Mouse (Mus musculus): ENCODE results near the gene Tpcn2. TPM values are rescaled to one million over a fixed set of nuclear protein-coding genes. Genes with fewer than 3 reads are reported as not detected.

Gene Tpcn2
- polyA plus RNA-seq, 1 experiment from 2014 or later = 3.7 TPM

DNA sequence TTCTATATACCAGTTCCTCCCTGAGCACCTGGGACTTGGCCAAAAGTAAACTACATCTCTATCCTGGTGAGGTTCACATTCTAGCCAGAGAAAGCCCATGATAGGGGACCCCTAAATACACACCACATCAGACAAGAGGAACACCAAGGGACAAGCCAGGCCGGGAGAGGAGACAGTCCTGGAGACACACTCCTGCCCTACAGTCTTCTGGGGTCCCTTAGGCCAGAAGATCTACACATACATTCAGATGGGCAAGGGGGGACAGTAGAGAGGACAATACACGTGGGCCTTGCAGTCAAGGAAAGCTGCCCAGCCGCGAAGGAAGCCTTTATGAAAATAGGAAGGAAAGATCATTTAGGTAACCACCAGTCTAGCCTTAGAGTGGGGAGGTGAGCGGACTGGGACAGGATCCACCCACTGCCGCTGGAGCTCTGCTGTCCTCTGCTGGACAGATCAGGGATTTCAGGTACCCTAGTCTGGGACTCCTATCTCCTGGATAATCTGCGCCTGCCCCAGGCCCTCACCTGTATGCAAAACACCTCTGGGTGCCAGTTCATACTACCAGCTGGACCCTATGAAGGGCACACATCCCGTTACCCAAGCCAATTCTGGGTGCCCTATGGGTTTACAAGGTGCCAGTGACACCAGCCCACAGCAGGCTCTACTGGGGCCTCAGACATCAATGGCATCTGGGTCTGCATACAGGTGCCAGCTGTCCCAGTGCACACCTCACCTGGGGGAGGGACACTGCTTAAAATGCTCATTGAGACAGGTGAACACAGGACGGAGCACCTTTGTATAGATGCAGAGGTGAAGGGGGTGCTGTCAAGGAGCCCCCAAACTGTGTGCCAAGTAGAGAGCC, 40.7 kb downstream of the Tpcn2 start:
- H3K9ac ChIP-seq (ENCODE audit: low read depth, low read length) = no peak overlapping the region
- H3K4me3 ChIP-seq (ENCODE audit: low read depth, low read length) = no peak overlapping the region
- no peak overlapping the region for H3K27ac ChIP-seq (ENCODE audit: low read depth, low read length)
- no peaks in the 10 kb centered on the region for H3K27me3 ChIP-seq (ENCODE audit: control insufficient read depth, insufficient read depth, low read length)
- no peaks in the 10 kb centered on the region for H3K4me1 ChIP-seq (replicated peaks; ENCODE audit: control insufficient read depth, insufficient read depth, low read length)
- no peaks in the 10 kb centered on the region for H3K36me3 ChIP-seq (ENCODE audit: control insufficient read depth, insufficient read depth, low read length)
- no peaks in the 10 kb centered on the region for H3K9me3 ChIP-seq (ENCODE audit: control insufficient read depth, low read length)
- 18% methylated on average over 9 of the region's 9 CpGs for WGBS
- peak; percentile 62 for ATAC-seq (ENCODE audit: low FRiP score)
- peak; percentile 88 for DNase-seq (ENCODE audit: low spot score)
- H3K4me2 ChIP-seq (replicated peaks; ENCODE audit: low read depth, low read length) = no peak overlapping the region

DNA sequence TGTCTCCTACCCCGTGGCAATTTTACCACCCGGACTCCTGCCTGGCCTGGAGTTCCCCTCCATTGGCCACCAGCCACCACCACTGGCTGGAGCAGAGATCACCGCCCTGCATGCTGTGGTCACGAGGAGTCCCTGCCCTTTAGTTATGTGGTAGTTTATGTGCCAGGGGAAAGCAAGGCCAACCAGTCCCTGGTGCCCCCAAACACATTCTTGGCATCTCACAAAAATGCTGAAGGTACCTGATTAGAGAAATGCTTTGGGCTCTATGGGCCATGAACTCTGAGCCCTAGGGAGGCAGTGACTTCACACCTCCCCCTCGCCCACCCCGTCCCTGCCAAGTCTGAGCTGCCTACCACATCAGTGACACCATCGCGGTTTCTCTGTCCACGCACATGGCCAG, 41.8 kb downstream of the Tpcn2 start:
- no peaks in the 10 kb centered on the region for H3K27me3 ChIP-seq (ENCODE audit: control insufficient read depth, insufficient read depth, low read length)
- no peaks in the 10 kb centered on the region for H3K9me3 ChIP-seq (ENCODE audit: control insufficient read depth, low read length)
- 81% methylated on average over 9 of the region's 9 CpGs for WGBS
- H3K4me3 ChIP-seq (ENCODE audit: low read depth, low read length) = no peak overlapping the region
- H3K4me1 ChIP-seq (replicated peaks; ENCODE audit: control insufficient read depth, insufficient read depth, low read length) = no peaks in the 10 kb centered on the region
- ATAC-seq (ENCODE audit: low FRiP score) (no peak), DNase-seq (ENCODE audit: low spot score) (no peak)
- H3K27ac ChIP-seq (ENCODE audit: low read depth, low read length) = no peak overlapping the region
- no peaks in the 10 kb centered on the region for H3K36me3 ChIP-seq (ENCODE audit: control insufficient read depth, insufficient read depth, low read length)
- H3K9ac ChIP-seq (ENCODE audit: low read depth, low read length) = no peak overlapping the region
- H3K4me2 ChIP-seq (replicated peaks; ENCODE audit: low read depth, low read length) = no peak overlapping the region

DNA sequence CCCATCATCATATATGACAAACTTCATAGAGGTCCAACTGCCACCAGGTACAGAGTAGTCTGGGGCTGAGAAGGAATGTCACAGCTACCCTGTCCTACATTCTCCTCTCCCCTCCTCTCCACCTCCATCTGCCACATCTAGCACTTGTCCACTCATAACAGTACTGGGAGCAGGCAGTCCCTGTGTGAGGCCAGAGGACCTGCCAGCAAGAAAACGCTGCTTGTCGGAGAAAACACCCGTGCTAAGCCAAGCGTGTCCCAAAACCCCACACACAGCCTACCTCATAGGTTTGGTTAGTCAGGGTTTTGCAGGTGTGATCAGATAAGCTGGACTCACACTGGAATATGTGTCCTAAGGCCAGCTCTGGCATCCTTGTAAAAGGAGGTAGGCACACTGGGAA, 42.9 kb downstream of the Tpcn2 start:
- WGBS = 87% methylated on average over 4 of the region's 4 CpGs
- H3K9ac ChIP-seq (ENCODE audit: low read depth, low read length) = no peak overlapping the region
- H3K36me3 ChIP-seq (ENCODE audit: control insufficient read depth, insufficient read depth, low read length) = no peaks in the 10 kb centered on the region
- H3K4me2 ChIP-seq (replicated peaks; ENCODE audit: low read depth, low read length) = no peak overlapping the region
- no peak overlapping the region for H3K4me3 ChIP-seq (ENCODE audit: low read depth, low read length)
- no peak overlapping the region for H3K27ac ChIP-seq (ENCODE audit: low read depth, low read length)
- H3K9me3 ChIP-seq (ENCODE audit: control insufficient read depth, low read length) = no peaks in the 10 kb centered on the region
- ATAC-seq (ENCODE audit: low FRiP score) (no peak), DNase-seq (ENCODE audit: low spot score) (no peak)
- no peaks in the 10 kb centered on the region for H3K27me3 ChIP-seq (ENCODE audit: control insufficient read depth, insufficient read depth, low read length)
- H3K4me1 ChIP-seq (replicated peaks; ENCODE audit: control insufficient read depth, insufficient read depth, low read length) = no peaks in the 10 kb centered on the region

DNA sequence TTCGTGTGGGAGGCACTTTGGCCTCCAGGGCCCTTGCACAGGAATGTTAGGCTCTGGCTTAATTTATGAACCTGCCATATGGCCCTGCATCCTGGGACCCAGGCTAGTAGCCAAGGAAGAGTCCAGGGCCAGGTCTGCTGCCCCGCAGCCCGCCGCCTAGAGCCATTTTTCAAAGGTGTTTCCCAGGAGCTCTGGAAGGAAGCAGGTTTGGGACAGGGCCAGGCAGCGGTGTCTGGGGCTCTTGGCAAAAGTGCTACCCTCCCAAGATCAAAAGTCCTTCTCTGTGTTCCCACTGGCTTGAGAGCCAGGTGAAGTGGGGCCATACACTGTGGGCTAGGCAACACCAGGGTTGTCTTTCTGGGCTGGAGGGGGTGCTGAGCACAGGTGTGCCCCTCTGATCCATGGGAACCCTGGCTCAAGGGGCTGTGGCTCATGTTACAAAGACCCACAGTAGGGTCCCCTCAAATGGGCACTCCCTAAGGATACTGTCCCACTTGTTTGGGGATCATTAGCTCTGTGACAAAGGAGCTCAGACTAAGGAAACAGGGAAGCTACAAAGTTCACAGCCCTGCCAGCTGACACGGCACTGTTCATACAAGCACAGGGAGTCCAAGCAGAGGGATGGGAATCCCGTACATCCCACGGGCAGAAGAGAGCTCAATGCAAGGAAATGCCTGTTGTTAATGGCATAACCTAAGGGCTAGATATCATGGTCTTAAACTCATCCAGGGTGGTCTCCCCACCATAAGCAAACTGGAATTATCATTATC, 43.9 kb downstream of the Tpcn2 start:
- Histone ChIP-seq H3K27me3 (ENCODE audit: control insufficient read depth, insufficient read depth, low read length) (no peaks in the 10 kb centered on the region), H3K9me3 (ENCODE audit: control insufficient read depth, low read length) (no peaks in the 10 kb centered on the region), H3K4me3 (ENCODE audit: low read depth, low read length) (no peak overlapping the region), H3K4me2 (replicated peaks; ENCODE audit: low read depth, low read length) (no peak overlapping the region), H3K36me3 (ENCODE audit: control insufficient read depth, insufficient read depth, low read length) (no peaks in the 10 kb centered on the region), H3K9ac (ENCODE audit: low read depth, low read length) (no peak overlapping the region), H3K4me1 (replicated peaks; ENCODE audit: control insufficient read depth, insufficient read depth, low read length) (no peaks in the 10 kb centered on the region), H3K27ac (ENCODE audit: low read depth, low read length) (no peak overlapping the region)
- ATAC-seq (ENCODE audit: low FRiP score) = no peak
- no peak for DNase-seq (ENCODE audit: low spot score)
- 87% methylated on average over 8 of the region's 8 CpGs for WGBS

DNA sequence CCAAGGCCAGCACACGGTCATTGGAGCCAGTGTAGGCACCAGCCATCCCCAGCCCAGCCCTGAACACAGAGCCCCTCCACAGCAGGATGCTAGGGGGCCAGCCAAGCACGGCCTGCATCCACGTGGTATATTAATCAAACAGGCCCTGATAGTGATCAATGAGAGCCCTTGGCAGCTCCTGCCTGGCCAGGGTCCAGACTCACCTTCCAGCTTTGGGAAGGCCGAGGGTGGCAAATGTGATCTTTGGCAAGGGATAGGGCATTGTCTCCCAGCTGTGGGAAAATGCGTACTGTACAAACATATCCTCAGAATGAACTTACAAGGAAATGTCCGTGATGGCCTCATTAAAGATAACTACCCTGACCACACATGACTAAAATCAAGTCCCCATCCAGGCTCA, 44.7 kb downstream of the Tpcn2 start:
- H3K9ac ChIP-seq (ENCODE audit: low read depth, low read length) = no peak overlapping the region
- no peaks in the 10 kb centered on the region for H3K4me1 ChIP-seq (replicated peaks; ENCODE audit: control insufficient read depth, insufficient read depth, low read length)
- ATAC-seq (ENCODE audit: low FRiP score) (no peak), DNase-seq (ENCODE audit: low spot score) (no peak)
- H3K36me3 ChIP-seq (ENCODE audit: control insufficient read depth, insufficient read depth, low read length) = no peaks in the 10 kb centered on the region
- H3K4me2 ChIP-seq (replicated peaks; ENCODE audit: low read depth, low read length) = no peak overlapping the region
- 67% methylated on average over 6 of the region's 6 CpGs for WGBS
- no peaks in the 10 kb centered on the region for H3K9me3 ChIP-seq (ENCODE audit: control insufficient read depth, low read length)
- H3K4me3 ChIP-seq (ENCODE audit: low read depth, low read length) = no peak overlapping the region
- no peaks in the 10 kb centered on the region for H3K27me3 ChIP-seq (ENCODE audit: control insufficient read depth, insufficient read depth, low read length)
- no peak overlapping the region for H3K27ac ChIP-seq (ENCODE audit: low read depth, low read length)

DNA sequence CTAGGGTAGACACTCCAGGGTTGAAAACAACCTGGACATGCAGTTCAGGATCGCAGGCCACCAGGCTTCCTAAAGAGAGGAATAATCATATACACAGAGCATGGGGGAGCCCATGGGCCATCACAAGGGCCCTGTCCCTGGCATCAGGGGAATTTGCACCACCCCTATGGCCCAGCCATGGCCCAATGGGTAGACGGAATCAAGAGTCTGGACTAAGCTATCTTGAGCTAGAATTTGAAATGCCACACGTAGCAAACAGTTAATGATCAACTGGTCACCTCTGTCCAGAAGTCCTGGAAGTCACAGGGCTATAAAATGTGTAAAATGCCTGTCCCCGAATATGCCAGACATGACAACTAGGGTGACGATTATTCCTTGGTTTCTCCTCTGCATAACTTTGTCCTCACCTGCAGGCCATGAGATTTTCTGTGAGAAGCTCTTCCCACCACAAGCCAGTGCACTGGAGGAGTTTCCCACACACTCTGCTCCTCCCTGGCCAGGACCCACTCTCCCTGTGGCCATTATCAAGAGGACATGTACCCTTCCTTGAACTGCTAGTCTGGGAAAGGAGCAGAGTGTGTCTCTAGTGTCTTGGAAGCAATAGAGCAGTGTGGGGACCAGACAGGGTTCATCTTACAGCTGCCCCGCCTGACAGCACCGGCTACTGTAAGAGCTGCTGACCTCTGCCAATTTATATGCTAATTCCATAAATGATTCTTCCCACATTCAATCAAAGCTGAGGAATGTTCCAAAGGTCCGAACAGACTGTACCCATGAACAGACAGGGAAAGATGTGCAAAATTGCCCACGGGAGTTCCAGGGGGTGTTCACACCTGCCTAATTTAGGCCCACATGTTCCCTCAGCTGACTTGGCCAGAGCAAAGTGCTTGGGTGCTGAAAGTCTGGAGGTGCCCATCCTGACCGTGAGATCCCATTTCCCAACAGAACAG, 48.7 kb downstream of the Tpcn2 start:
- no peak overlapping the region for H3K4me3 ChIP-seq (ENCODE audit: low read depth, low read length)
- no peaks in the 10 kb centered on the region for H3K36me3 ChIP-seq (ENCODE audit: control insufficient read depth, insufficient read depth, low read length)
- 81% methylated on average over 10 of the region's 10 CpGs for WGBS
- no peak overlapping the region for H3K27ac ChIP-seq (ENCODE audit: low read depth, low read length)
- ATAC-seq (ENCODE audit: low FRiP score) (no peak), DNase-seq (ENCODE audit: low spot score) (no peak)
- no peaks in the 10 kb centered on the region for H3K27me3 ChIP-seq (ENCODE audit: control insufficient read depth, insufficient read depth, low read length)
- H3K4me2 ChIP-seq (replicated peaks; ENCODE audit: low read depth, low read length) = no peak overlapping the region
- no peak overlapping the region for H3K9ac ChIP-seq (ENCODE audit: low read depth, low read length)
- H3K4me1 ChIP-seq (replicated peaks; ENCODE audit: control insufficient read depth, insufficient read depth, low read length) = no peaks in the 10 kb centered on the region
- no peaks in the 10 kb centered on the region for H3K9me3 ChIP-seq (ENCODE audit: control insufficient read depth, low read length)

DNA sequence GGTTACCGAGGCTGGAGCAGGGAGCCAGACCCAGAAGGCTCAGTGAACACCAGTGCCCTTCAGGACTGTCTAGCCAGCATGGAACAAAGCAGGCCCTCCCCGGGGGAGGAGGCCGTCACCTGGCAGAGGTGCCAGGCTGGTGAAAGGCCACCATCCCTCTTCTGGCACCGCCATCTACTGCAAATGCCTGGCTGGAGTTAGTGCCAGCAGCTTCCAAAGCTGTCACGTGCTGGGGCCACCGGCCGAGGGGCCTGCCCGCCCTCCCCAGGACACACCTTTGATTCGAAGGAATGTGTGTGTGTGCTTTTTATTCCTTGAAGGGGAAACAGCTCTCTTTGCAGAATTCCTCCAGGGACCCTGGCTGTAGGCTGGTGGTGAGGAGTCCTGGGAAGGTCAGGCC, 52.2 kb downstream of the Tpcn2 start:
- DNase-seq (ENCODE audit: low spot score) (no peak), ATAC-seq (ENCODE audit: low FRiP score) (no peak)
- Histone ChIP-seq H3K36me3 (ENCODE audit: control insufficient read depth, insufficient read depth, low read length) (no peaks in the 10 kb centered on the region), H3K4me3 (ENCODE audit: low read depth, low read length) (no peak overlapping the region), H3K4me1 (replicated peaks; ENCODE audit: control insufficient read depth, insufficient read depth, low read length) (no peaks in the 10 kb centered on the region), H3K4me2 (replicated peaks; ENCODE audit: low read depth, low read length) (no peak overlapping the region), H3K27me3 (ENCODE audit: control insufficient read depth, insufficient read depth, low read length) (no peaks in the 10 kb centered on the region), H3K9ac (ENCODE audit: low read depth, low read length) (no peak overlapping the region), H3K27ac (ENCODE audit: low read depth, low read length) (no peak overlapping the region), H3K9me3 (ENCODE audit: control insufficient read depth, low read length) (no peaks in the 10 kb centered on the region)
- WGBS = 71% methylated on average over 6 of the region's 9 CpGs

DNA sequence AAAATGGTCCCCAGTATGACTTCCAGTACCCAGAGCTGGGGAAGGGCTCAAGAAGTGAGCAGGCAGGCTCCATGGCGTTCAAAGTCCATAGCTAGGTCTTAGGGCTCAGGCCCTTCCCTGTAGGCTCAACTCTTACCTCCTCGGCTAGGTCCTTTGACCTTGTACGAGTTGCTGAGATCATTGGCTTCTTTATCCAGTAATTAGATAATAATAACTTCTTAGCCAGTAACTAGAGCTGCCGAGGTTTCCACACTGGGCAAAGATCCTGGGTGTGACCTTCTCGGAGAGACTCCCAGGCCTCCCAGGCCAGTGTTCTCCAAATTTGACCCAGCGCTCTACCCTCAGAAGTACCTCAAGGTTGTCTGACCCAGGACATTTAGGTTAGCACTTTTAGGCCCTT, 57.2 kb downstream of the Tpcn2 start:
- Histone ChIP-seq H3K27me3 (ENCODE audit: control insufficient read depth, insufficient read depth, low read length) (no peaks in the 10 kb centered on the region), H3K4me3 (ENCODE audit: low read depth, low read length) (no peak overlapping the region), H3K9me3 (ENCODE audit: control insufficient read depth, low read length) (no peaks in the 10 kb centered on the region), H3K4me2 (replicated peaks; ENCODE audit: low read depth, low read length) (no peak overlapping the region), H3K4me1 (replicated peaks; ENCODE audit: control insufficient read depth, insufficient read depth, low read length) (no peaks in the 10 kb centered on the region), H3K36me3 (ENCODE audit: control insufficient read depth, insufficient read depth, low read length) (no peaks in the 10 kb centered on the region), H3K9ac (ENCODE audit: low read depth, low read length) (no peak overlapping the region), H3K27ac (ENCODE audit: low read depth, low read length) (no peak overlapping the region)
- no peak for DNase-seq (ENCODE audit: low spot score)
- WGBS = 91% methylated on average over 6 of the region's 6 CpGs
- ATAC-seq (ENCODE audit: low FRiP score) = no peak

All from hindbrain, embryonic 11.5 days (tissue).